Mouse (Mus musculus) liver, embryonic 14.5 days (tissue): ENCODE measurements at regions not wholly inside any gene's neighbourhood (a gene's known extent, or its start where the extent isn't known, plus 50 kb on each side); places are given as distances from the start of the nearest gene placed in this dataset.

Experiments
- ATAC-seq: fragments of 200-750 bp; cut with Nextera tagmentation; 2 replicates; pipeline ENCODE4 v1.8.0; 2017; ENCODE audit warnings: moderate number of reproducible peaks, mild to moderate bottlenecking, moderate library complexity; ENCODE audit not compliant: insufficient read depth
- DNase-seq, 3 experiments: peaks; one replicate each; pipeline ENCODE4 v3.0.0-alpha.2; 2012 to 2013; ENCODE audit warnings: low read depth in 3 of 3, low spot score in 3 of 3
- H3K27ac ChIP-seq: fragments of 300-500 bp; sonication (generic); 2 replicates; pipeline ENCODE4 v1.5.1; 2014; ENCODE audit warnings: moderate library complexity, mild to moderate bottlenecking, control low read depth, inconsistent platforms
- H3K27me3 ChIP-seq: fragments of 300-500 bp; sonication (generic); 2 replicates; pipeline ENCODE4 v1.6.1; 2014; ENCODE audit warnings: mild to moderate bottlenecking, low read length, moderate library complexity; ENCODE audit not compliant: control insufficient read depth, insufficient read depth
- H3K36me3 ChIP-seq: fragments of 300-500 bp; sonication (generic); replicated peaks from 2 replicates; pipeline ENCODE4 v1.6.1; 2014; ENCODE audit warnings: low read depth; ENCODE audit not compliant: control insufficient read depth, insufficient read depth
- H3K4me1 ChIP-seq, 2 experiments: fragments of 200-500 bp in 1 of 2; fragments of 300-500 bp in 1 of 2; sonication (generic) in 1 of 2; replicated peaks; 2 replicates each; pipeline ENCODE4 v1.6.1; 2012 to 2014; ENCODE audit warnings: antibody characterized with exemption in 1 of 2, inconsistent platforms in 1 of 2, low read length in 1 of 2; ENCODE audit not compliant: control insufficient read depth in 2 of 2, insufficient read depth in 2 of 2
- H3K4me2 ChIP-seq: fragments of 300-500 bp; sonication (generic); 2 replicates; pipeline ENCODE4 v1.6.1; 2014; ENCODE audit warnings: low read depth, mild to moderate bottlenecking, control low read depth, moderate library complexity
- H3K4me3 ChIP-seq, 2 experiments: fragments of 200-500 bp in 1 of 2; fragments of 300-500 bp in 1 of 2; sonication (generic) in 1 of 2; 2 replicates each; pipeline ENCODE4 v1.5.1; 2012 to 2014; ENCODE audit warnings: low read depth in 2 of 2, low read length in 2 of 2, mild to moderate bottlenecking in 2 of 2, control low read depth in 1 of 2, inconsistent platforms in 1 of 2, moderate library complexity in 1 of 2; ENCODE audit not compliant: insufficient read depth in 1 of 2
- H3K9ac ChIP-seq: fragments of 300-500 bp; sonication (generic); replicated peaks from 2 replicates; pipeline ENCODE4 v1.6.1; 2014; ENCODE audit warnings: mild to moderate bottlenecking, control low read depth, moderate library complexity
- H3K9me3 ChIP-seq: fragments of 300-500 bp; sonication (generic); 2 replicates; pipeline ENCODE4 v1.6.1; 2016; ENCODE audit warnings: low read length, mixed read lengths; ENCODE audit not compliant: control insufficient read depth
- CTCF ChIP-seq: IDR thresholded peaks from 2 replicates; pipeline ENCODE4 v1.5.1; 2016; ENCODE audit warnings: antibody characterized with exemption, low read depth, control low read depth
- EP300 ChIP-seq: IDR thresholded peaks from 2 replicates; pipeline ENCODE4 v1.6.1; 2016; ENCODE audit warnings: antibody characterized with exemption, low read depth
- WGBS: fragments of 180-500 bp; shearing (Covaris S2); extraction: QIAGEN DNeasy Blood & Tissue Kit; methylation state at CpG from one replicate; pipeline ENCODE4 v1.1.7; 2014; ENCODE audit not compliant: insufficient replicate concordance; 5-methylcytosine and 5-hydroxymethylcytosine counted together

DNA sequence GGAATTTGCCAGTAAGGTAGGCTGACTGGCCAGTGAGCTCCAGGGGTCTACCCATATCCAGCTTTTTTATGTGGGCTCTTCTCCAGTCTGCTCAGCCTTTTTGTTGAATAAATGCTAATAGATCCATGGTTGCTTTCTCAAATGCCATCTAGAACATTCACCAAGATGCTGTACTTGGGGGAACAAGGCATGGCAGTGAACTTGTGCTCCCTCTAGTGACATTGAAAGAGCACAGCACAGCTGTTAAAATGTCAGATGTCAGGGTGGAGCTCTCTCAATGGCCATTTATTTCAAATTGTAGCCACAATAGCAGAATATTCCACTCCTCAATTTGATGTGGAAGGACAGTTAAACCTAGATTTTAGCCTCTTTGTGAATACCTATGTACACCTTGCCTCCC is 86.3 kb downstream of the Kcnk1 start:
- TF ChIP-seq CTCF (peak; percentile 38; the same call in 1 of the 2 replicates), EP300 (no peak)
- no peak overlapping the region for H3K4me2 ChIP-seq
- no peaks in the 10 kb centered on the region for H3K36me3 ChIP-seq
- no peak for DNase-seq
- no peaks in the 10 kb centered on the region for H3K4me1 ChIP-seq
- ATAC-seq = no peak
- no peak overlapping the region for H3K27ac ChIP-seq
- H3K27me3 ChIP-seq = no peaks in the 10 kb centered on the region
- H3K9me3 ChIP-seq = no peaks in the 10 kb centered on the region
- H3K9ac ChIP-seq = no peak overlapping the region
- no peak overlapping the region for H3K4me3 ChIP-seq

DNA sequence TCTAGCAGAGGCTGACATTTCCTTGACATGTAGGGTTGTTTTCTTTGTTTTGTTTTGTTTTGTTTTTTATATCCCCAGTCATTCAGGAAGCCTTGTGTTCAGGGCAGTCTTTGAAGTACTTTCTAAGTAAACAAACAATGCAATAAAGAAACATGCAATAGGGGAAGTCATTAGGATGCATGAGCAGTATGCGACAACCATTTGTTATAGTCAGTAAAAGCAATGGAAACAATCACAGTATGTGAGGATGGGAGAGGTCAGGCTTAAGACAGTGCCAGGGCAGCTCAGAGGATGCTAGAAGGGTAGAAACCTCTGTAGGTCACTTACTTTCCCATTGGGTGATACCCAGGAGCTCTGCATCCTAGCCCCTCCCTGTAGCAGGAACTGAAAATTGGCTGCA is 87.9 kb downstream of the Kcnk1 start:
- no peak for ATAC-seq
- Histone ChIP-seq H3K4me2 (no peak overlapping the region), H3K4me1 (no peaks in the 10 kb centered on the region), H3K9me3 (no peaks in the 10 kb centered on the region), H3K9ac (no peak overlapping the region), H3K27ac (no peak overlapping the region), H3K4me3 (no peak overlapping the region), H3K36me3 (no peaks in the 10 kb centered on the region), H3K27me3 (no peaks in the 10 kb centered on the region)
- WGBS = 33% methylated on average over 1 of the region's 1 CpGs
- TF ChIP-seq CTCF (no peak), EP300 (no peak)
- no peak for DNase-seq

DNA sequence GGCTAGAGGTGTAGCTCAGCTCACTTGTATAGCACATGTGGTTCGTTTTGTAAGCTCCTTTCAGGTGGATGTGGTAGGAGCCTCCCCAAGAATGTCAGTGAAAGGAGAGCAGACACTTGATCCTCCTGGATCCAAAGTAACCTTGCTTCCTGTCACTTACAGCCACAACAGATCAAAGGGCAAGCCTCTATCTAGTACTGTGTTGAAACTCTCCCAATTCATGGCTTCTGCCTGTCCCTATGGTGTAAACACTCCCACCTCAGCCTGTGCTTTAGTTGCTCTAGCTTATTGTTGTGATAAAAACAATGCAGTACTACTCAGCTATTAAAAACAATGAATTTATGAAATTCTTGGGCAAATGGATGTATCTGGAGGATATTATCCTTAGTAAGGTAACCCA is 95.8 kb downstream of the Kcnk1 start:
- DNase-seq = no peak
- 39% methylated on average over 1 of the region's 1 CpGs for WGBS

DNA sequence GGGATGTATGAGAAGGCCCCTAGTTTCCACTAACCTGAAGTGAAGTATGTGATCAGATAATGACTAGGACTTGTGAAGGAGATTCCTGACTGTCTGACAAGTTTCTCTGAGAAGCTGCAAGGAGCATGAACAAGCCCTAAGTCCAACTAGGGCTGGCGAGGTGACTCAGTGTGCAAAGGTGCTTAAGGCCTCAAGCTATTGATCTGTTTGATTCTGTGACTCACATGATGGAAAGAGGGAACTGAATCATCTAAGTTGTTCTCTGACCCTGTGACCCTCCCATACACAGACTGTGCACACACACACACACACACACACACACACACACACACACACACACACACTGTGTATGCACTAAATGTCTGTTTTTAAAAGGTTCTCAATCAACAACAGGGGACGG is 99.0 kb downstream of the Kcnk1 start:
- no peak overlapping the region for H3K4me2 ChIP-seq
- H3K27me3 ChIP-seq = no peaks in the 10 kb centered on the region
- 33% methylated on average over 2 of the region's 2 CpGs for WGBS
- H3K4me1 ChIP-seq = no peaks in the 10 kb centered on the region
- no peak overlapping the region for H3K9ac ChIP-seq
- H3K4me3 ChIP-seq = no peak overlapping the region
- no peak for TF ChIP-seq CTCF
- no peak for TF ChIP-seq EP300
- ATAC-seq (no peak), DNase-seq (no peak)
- H3K9me3 ChIP-seq = no peaks in the 10 kb centered on the region
- H3K27ac ChIP-seq = no peak overlapping the region
- no peaks in the 10 kb centered on the region for H3K36me3 ChIP-seq

More for the DNA sequence above, 95.8 kb downstream of the Kcnk1 start:
- ATAC-seq = no peak
- Histone ChIP-seq H3K4me2 (no peak overlapping the region), H3K27ac (no peak overlapping the region), H3K27me3 (no peaks in the 10 kb centered on the region), H3K9me3 (no peaks in the 10 kb centered on the region), H3K4me1 (no peaks in the 10 kb centered on the region), H3K9ac (no peak overlapping the region), H3K4me3 (no peak overlapping the region), H3K36me3 (no peaks in the 10 kb centered on the region)
- no peak for TF ChIP-seq EP300
- no peak for TF ChIP-seq CTCF

DNA sequence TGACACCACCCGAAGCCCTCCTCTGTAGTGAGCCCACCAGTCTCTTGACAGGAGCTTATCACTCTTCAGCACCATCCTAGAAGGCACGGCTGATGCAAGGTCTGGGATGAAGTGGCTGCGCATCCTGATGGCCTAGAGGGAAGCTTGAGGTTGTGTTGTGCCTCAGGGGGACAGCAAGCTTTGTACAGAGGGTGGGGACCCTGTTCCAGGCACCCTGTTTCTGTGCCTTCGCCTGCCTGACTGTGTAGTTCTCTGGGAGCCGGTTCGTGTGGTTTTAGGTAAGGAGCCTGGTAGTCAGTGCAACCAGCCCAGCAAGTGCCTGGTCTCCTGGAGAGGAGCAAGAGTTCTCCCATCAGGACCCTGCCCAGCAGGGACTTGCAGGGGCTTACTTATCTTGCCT is 101.1 kb downstream of the Kcnk1 start:
- ATAC-seq (no peak), DNase-seq (no peak)
- no peaks in the 10 kb centered on the region for H3K36me3 ChIP-seq
- no peak overlapping the region for H3K4me2 ChIP-seq
- H3K9ac ChIP-seq = no peak overlapping the region
- H3K4me3 ChIP-seq = no peak overlapping the region
- no peaks in the 10 kb centered on the region for H3K4me1 ChIP-seq
- TF ChIP-seq CTCF = no peak
- no peak for TF ChIP-seq EP300
- H3K27me3 ChIP-seq = no peaks in the 10 kb centered on the region
- no peak overlapping the region for H3K27ac ChIP-seq
- WGBS = 53% methylated on average over 6 of the region's 6 CpGs
- no peaks in the 10 kb centered on the region for H3K9me3 ChIP-seq

DNA sequence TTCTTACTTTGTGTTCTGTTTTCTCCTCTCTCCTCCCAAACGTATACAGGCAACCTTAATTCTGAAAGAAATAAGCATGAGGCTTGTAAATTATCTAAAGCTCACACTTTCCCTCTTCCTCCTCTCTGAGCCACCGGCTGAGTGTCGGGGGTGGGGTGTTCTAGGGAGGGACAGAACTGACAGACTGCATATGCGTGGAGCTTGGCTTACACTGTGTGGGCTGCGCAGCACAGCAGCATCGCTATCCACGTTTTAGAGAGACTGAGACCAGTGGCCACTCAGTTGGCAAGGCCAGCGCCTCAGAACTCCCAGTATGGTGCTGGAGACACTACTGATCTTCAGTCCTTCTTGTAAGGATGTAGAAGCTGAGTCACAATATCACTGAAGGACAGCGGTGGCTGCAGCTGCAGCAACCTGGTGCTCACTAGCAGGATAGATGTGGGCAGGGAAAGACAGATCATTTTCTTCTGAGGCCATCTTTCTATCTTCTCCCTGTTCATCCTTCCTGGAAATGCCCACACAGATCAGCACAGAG is 101.7 kb downstream of the Kcnk1 start:
- no peak overlapping the region for H3K27ac ChIP-seq
- DNase-seq (no peak), ATAC-seq (no peak)
- no peak overlapping the region for H3K4me2 ChIP-seq
- whole genome bisulfite sequencing = 52% methylated on average over 9 of the region's 9 CpGs
- H3K9me3 ChIP-seq = no peaks in the 10 kb centered on the region
- no peaks in the 10 kb centered on the region for H3K27me3 ChIP-seq
- H3K4me1 ChIP-seq = no peaks in the 10 kb centered on the region
- no peak overlapping the region for H3K9ac ChIP-seq
- no peaks in the 10 kb centered on the region for H3K36me3 ChIP-seq
- no peak overlapping the region for H3K4me3 ChIP-seq
- no peak for TF ChIP-seq CTCF
- no peak for TF ChIP-seq EP300
